Mouse (Mus musculus): ENCODE measurements at regions not wholly inside any gene's neighbourhood (a gene's known extent, or its start where the extent isn't known, plus 50 kb on each side); places are given as distances from the start of the nearest gene placed in this dataset.

DNA sequence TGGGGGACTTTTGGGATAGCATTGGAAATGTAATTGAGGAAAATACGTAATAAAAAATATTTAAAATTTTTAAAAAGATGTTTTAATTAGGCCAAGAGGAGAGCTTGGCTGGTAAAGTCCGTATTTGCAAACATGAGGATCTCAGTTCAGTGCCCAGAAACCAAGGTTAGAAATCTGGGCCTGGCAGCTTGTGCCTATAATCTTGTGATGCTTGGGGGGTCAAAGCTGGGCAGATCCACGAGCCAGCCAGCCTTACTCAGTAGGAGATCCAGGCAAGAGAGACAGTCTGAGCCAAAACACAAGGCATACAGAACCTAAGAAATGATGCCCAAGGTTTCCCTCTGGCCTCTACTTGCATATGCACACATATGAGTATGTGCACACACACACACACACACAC, 54.1 kb upstream of the Cxadr start:
- no peak for DNase-seq

DNA sequence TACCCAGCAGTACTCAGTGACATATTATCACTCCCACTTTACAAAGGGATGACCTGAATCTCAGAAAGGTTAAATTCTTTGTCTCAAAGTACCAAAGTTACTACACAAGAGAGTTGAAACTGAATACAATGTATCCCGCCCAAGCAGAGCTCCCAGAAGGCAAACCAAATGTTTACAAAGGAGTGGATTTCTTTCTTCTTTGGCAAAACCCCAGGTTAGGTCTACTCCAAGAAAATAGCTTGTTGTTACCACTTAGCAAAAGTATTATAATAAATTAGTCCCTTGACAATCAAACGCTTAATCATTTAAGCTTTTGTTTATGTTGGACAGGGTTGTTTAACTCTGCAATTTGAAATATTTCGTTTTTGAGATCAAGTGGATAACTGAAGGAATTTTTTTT, 58.6 kb upstream of the Cxadr start:
- DNase-seq: no peak

DNA sequence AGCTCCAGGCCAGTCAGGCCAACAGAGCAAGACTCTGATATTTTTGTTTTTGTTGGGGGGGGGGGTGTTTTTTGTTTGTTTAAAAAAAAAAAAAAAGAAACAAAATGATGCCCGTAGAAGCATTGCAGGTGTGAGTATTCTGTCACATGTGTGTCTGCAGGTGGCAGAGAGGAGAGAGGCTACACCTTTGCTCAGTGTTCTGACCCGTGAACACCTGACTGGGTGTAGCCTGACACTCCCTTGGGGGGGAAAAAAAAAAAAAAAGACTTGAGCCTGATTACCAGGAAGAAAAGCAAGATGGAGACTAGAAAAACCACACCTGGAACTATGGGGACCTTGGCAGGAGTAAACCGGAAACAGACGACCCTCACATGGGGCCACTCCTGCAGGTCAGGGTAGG, 61.1 kb upstream of the Cxadr start:
- no peak for DNase-seq

DNA sequence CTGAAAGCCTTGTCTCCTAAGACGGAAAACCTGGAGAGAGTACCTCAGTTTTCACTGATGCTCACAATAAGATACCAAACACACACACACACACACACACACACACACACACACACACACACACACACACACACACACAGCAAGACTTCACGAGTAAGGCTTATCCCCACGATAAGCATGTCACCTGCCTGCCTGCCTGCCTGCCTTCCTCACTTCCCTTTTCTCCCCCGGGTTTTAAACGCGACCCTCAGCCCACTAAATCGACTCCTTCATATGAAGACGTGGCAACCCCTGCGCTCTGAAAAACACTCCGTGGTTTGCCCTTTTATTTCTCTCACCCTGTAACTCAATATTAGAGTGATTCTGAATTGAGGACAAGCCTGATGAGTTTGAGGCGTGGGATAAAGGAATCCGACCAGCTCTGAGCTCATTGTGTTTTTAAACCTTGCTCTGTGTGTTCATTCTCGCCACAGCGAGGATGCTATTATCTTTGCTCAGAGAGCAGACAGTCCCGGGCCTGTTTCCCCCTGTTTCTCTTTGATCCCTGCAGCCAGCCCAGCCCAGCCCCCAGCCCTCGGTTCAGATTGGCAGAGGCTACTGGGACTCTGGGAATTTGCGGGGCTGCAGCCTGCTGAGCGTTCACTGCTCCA, 63.1 kb upstream of the Cxadr start:
- no peak for DNase-seq

DNA sequence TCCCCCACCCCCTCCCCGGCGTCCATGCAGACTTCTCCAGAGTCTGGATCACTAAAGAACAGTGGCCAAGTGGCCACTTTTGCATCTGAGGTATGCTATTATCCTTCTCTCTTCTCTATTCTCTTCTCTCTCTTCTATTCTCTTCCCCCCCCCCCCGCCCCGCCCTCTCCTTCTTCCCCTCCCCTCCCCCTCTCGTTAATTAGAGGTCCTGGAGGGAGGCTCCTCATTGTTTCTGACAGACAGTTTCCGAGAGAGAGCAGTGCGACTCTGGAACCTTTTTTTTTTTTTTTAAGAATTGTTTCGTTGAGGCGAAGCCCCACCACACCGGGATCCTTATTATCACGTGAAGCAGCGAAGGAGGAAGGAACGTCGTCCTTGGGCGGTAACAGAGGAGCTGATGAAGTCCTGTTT, 63.6 kb upstream of the Cxadr start:
- no peak for DNase-seq

DNA sequence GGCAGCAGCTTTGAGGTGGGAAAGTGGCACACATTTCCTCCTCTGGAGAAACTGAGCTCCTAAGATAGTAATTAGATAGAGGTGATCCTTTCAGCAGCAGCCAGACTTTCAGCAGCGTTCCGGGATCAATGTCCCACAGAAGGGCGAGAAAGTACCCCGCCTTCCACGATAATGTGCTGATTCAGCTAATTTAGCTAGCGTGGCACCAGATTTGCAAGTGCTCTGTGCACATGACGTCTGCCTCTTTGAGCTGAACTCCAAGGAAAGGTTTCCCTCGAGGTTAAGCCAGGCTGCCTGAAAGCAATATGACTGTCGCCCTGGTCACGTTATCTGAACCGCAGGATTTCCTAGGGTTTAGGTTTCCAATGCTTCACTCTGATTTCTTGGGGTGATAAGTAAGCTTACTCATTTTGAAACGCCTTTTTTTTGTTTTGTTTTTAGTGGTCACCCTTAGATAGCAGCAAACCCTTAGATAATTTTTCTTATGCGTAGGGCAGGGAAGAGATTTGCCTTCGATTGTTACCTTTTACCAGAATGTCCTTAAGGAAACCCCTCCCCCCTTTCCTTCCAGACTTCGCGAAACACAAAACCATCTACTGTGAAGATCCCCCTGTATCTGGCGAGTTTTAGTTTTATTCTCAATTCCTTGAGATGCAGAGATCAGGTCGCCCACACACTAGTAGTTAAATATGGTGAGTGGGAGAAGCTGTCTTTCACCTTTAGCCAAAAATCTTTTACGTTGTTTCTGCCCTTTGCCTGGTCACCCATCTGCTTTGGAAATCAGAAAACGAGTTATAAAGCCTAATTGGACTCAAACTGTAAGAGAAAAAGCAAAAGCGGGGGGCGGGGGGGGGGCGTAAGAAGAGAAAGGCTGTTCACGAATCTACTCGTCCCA, 64.3 kb upstream of the Cxadr start:
- DNase-seq: no peak

DNA sequence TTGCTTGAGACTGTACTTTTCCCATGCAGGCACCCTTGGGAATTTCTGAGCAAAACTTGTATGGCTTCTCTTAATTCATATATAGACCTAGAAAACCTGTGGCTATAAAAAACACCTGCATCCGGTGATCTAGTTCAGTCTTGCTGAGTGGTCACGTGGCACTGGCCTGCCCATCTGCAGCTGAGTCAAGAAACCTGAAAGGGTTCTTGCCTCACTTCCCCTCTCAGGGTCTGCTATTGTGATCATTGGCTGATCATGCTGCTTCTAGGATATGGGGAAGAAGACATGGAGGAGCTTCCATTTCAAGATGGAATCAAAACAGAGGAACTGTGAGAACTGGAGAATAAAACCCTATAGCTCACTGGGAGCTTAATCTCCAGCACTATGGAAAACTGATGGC, 69.1 kb upstream of the Cxadr start:
- DNase-seq: no peak

DNA sequence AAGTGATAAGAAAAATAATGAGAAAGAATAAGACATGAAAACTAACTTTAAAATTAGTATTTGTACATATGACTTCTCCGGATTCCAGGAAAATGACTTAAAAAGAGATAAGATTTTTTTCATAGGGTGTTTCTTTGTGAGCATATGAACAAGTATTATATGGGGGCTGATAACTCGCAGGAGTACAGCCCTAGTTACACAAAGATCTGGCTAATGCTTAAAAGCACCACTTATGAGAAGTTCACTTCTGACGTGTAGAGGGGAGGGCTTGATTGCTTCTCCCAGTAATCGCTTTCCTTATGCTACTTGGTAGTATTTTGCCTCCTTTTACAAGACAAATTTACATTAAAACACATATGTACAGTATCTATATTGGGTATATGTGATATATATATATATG, 72.3 kb upstream of the Cxadr start:
- DNase-seq: no peak

DNA sequence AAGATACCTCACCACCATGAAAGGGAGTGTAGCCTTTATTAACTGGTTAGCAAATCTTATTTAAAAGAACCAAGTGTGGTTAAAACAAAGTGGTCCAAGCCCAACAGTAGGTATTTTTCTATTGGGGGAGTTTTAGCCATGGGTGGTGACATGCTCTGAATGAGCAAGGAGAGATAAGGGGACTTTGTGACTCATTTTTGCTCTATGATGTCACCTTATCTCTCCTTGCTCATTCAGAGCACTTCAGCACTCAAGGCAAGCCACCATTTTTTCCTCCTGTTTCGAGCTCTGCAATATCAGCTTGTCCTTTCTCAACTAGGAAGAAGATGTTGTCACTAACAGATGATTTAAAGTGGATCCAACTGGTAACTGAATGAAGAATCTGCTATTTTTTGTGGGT, 78.9 kb upstream of the Cxadr start:
- no peak for DNase-seq

DNA sequence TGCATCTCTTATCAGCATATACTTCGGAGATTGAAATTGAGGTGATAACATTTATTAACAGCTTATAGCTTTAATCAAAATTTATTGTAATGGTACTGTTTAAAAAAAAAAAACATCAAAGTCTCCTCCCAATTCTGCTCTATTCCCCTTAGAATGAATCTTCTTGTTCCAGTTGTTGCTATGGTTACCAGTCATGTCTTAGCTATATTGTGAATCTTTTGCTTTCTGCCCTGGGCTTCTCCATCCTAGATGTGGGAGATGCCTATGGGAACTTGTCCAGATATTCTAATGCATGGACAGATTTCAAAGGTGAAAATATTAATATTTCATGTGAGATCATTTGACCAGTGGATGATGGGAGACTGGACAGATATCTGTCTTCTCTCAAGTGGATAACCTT, 79.5 kb upstream of the Cxadr start:
- DNase-seq: no peak

DNA sequence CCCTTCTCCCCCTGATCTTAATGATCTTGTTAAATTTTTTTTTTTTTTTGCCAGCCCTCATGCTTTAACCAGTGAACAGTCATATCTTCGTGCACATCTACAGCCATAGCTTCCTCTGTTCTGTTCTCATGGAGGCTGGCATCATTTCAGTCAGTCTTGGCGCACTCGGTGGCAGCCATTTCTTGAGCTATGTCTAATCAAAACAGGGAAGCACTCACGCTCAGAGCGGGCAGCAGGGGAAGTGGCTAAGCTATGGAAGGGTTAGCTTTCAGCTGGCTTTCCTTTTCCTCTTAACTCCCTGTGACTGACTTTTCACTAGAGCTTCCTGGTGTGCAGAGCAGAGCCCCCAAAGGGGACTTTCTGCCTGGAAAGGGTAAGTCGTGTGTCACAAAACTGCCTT, 83.7 kb upstream of the Cxadr start:
- DNase-seq: no peak

DNA sequence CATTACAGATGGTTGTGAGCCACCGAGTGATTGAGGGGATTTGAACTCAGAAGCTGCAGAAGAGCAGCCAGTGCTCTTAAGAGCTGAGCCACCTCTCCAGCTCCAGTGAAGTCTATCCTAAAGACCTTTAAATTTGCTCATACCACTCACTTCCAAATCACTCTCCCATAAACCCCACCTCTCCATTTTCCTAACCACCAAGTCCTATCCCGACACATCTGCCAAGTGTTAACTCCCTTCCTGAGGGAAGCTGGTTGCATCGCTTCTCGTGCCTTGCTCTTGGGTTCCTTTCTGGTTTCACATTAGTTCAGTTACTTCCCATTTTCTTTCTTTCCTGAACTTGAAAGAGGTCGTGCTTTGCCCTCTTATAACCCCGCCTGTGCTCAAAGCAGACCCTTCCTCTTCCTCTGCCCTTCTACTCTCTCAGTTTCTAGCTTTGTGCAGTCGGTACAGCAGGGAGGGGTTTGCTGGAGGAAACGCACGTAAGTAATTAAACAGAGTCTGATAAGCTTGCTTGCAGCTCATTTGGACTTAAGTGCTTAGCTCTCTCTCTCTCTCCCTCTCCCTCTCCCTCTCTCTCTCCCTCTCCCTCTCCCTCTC, 84.4 kb upstream of the Cxadr start:
- no peak for DNase-seq

DNA sequence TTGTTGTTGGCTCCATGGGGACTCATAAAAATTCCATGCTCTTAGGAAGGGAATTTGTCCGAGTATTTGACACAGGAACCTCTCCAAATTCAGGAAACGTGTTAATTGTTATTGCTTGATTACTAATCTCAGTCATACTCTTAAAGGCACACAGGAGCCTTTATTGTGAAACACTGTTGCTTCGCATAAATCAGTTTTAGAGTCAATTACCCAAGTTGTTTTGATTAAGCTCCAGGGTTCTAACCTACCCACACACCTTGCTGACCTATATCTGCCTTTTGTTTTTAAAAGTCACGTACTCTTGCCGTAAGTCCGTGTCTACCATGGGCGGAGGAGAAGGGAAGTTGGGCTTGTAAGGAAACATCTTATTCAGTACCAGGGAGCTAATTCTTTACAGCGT, 89.6 kb upstream of the Cxadr start:
- DNase-seq: no peak

DNA sequence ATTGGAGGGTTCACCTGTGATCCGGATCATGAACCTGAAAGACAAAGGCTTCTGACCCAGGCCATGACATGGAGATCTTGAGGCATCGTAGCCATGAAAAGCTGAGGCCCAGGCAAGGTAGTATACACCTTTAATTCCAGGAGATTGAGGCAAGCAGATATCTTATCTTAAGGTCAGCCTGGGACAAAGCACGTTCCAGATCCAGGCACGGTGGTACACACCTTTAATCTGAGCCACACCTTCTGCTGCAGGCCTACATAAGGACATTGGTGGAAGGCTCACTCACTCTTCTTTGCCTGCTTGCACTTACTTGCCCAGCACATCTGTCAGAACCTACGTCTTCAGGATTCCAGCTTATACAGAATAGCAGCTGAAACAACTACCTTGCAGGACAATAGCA, 93.0 kb upstream of the Cxadr start:
- DNase-seq: no peak

DNA sequence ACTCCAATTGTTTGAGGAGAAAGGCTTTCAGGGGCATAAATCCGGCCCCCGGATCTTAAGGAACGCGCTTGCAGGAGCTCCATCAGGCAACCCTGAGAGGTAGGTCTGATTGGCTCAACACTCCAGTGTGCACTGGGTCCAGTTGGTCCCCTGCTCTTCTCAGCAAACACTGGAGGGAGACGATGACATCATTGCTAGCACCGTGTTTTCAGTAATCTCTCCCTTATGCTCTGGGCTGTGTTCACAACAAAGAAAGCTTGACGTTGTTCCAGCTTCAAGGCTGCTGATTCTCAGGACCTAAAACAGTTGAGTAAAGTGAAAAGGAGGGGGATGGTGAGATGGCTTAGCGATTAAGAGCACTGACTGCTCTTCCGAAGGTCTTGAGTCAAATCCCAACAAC, 97.0 kb upstream of the Cxadr start:
- no peak for DNase-seq

DNA sequence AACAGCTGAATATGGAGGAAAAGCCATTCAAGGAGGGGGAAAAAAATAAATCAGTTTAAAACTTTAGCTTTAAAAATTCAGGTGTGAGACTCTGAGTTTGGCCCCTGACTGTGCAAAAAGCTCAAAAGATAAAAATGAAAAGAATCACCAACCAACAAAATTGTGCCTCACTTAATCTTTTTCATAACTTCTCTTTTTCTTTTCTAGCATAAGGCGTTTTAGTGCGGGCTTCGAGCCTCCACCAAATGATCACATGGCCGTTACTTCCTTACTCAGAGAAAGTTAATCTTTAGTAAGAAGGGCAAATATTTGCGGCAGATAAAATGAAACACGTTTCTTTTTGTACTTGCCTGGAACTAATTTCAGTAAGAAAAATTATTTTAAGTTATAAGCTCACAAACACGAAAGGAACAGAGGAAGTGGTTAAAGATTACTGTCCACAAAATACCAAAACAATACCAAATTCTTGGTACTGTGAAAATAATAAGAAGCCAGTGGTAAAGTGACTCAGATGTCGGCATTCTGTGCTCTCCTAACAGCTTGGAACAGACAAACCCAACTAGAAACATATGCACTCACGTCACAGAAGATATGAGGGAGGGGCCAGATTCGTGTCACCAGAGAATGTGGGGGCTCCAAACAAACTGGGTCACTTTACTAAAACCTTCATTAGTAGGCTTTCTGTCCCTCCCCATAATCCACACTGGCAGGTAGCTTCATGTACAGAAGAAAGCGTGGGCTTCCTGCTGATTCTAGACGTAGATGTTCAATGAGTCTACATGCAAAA, 101.1 kb upstream of the Cxadr start:
- no peak for DNase-seq

DNA sequence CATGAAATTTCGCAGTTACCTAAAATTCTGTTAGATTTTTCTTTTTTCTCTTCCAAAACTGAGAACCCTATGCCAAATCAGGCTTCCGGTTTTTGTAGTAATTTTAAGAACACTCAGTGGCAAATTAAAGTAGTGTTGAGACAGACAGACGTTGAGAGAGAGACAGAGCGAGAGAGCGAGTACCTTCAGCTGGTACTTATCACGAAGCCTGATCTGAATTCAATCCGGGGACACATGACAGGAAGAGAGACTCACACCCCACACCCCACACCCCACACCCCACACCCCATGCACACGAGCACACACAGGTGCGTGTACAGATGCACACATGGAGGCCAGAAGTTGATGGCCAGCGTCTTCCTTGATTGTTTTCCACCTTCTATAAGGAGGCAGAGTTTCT, 102.0 kb upstream of the Cxadr start:
- DNase-seq: no peak

DNA sequence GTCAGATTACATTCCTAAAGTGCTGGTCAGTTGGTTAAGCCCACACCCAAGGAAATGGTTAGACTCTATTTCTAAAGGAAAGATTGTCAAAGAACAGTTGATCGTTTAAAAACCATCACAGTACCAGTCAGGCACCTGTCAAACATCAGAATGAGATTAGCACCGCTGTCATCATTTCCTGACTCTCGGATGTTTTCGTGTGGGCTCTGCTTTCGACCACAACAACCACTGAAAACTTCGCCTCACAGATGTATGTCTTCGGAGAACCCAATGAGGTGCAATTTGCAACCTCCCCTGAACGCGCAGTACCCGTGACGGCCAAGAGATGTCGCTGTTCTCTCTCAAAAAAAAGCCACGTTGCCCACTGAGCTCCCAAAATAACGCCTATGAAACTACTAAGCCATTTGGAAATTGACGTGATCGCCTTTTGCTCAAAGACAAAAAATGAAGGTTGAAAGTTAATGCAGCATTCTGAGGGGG, 102.6 kb upstream of the Cxadr start:
- DNase-seq: peak; percentile 61 to 70

DNA sequence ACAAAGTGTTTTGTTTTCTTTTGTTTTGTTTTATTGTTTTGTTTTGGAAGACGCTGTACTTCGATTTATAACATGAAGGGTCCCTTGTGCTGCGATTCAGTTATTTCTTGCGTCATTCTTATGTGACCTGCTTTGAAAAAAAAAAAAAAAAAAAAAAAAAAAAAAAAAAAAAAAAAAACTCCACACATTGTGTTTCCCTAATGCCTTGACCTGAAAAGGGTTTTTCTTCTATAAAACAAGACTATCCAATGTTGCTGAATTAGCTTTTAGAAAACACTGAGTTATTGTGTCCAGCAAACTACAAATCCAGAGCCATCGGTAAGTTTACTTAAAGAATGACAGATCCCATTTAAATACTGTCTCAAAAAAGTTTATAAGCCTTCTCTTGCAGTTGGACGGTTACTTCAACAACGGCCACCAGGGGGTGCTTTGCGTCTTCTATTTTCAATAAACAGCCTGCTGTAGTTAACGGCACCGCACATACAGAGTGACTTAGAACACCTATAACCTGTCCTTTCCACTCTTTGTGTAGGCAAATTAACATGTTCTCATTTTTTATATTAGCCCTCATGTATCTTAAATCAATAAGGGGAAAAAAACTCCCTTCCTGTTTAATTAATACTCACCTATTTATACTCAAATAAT, 103.9 kb upstream of the Cxadr start:
- peak; percentile 50 to 55 for DNase-seq

DNA sequence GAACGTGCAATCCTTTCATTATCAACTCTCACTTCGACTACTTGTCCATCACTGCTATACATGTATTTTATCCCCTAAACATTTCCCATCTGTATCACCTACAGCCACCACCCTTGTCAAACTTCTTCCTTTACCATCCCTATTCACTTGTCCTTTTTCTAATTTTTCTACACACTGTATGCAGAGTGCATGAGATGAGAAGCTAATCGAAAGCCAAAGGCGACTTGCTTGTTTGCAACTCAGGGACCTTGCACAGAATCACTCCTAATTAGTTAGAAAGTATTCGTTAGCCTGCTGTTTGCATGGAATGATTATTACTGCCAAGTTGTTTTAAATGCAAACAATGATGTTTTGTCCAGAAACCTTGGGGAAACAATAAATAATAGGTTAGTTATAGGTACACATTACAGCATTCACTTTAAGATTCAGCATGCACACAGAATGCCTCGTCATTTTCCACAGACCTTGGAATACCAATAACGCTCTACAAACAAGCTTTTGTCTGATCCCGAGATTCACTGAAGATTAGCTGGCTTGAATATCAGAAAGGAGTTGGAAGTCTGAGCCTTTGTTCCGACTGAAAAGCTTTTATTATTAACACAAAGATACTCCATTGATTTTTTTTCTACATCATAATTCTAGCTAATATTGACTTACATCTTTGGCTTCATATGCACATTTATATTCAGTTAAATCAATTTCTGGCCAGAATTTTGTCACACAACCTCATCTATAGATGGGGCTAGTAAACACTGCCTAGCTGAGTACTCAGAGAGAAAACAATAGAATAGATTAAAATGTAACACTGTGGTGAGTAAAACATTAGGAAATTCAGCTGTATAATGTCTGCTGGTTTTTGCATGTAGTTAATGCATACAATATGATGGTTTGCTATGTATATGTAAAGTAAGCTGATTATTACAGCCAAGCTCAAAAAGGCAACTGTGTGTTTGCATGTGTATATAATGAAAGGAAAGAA, 130.4 kb upstream of the Cxadr start:
- DNase-seq: no peak

DNA sequence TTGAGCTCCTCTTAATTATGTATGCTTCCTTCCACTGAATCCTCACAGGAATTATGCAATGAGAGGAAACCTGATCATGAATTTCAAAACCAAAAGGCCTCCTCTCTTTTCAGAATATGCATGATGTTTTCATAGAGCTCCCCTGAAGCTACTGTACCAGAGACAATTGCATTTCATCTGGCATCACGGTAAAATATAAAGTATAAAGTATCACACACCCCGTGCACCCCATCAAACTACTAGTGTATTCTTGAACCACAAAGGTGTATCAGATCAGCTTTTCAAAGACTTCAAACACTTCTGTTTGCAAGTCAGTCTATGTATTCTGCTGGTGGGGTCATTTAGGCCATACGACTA, 144.4 kb upstream of the Cxadr start:
- DNase-seq: no peak

All from thymus, adult 18-20 months (tissue).